Mouse (Mus musculus): ENCODE measurements around the gene Msi1.

DNA sequence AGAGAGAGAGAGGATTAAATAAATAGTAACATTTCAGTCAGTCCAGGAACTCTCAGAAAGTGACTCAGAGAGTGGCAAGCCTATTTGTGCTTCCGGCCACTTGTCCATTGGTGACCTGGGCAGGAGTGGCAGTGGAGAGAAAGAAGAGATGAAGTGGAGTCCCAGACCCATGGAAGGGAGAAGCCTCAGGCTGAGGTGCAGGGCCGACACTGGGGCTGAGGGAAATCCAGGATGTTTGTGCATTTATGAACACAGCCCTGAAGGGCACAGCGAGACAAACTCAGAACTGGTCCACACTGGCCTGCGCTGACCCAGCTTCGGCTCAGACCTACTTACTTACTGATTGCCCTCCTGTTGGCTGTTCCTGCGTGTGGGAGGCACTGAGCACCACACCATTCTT lies 40.4 kb downstream of the Msi1 start:
- TF ChIP-seq CTCF (IDR thresholded peaks at IDR 0.05; ENCODE audit: low read depth) (no peak), EP300 (IDR thresholded peaks at IDR 0.05; ENCODE audit: low read depth) (no peak)
